Comparison of ENCODE assay signal across 29 mouse cellular contexts in the genomic region with DNA sequence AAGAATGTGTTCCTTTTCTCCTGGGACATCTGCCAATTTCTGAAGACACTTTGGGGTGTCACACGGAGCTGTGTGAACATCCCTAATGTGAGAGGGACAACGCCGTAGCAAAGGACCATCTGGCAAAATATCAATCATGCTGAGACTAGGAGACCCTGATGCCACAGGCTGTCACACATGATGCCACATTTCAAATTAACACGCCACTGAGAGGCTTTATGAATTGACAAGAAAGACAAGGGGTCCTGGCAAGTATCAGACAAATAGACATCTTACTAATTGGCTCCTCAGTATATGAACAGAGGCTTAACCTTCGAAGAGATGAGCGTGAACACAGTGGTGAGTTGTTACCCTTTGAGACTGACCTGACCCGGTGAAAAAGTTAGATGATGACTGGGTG. TPM values are rescaled to one million over a fixed set of nuclear protein-coding genes. Genes with fewer than 3 reads are reported as not detected.
A peak's percentile ranks its signal among the peaks of the same experiment; 100 is the strongest.
DNase-seq lines count a peak whose midpoint lies in the region; ATAC-seq lines count a peak whose summit lies in the region.
"Had no signal": no experiment of that assay in that cellular context is flagged by ENCODE, and none has a peak within 500 bp of the region (broad histone marks: within the 10 kb centered on the region; RNA-seq: fewer than 3 reads in every experiment).

No protein-coding gene starts in this region.

- H3K27me3 ChIP-seq in midbrain, embryonic 11.5 days (ENCODE audit: control insufficient read depth, insufficient read depth, low read length) = no peaks in the 10 kb centered on the region
- no peaks in the 10 kb centered on the region for H3K27me3 ChIP-seq in midbrain, embryonic 16.5 days (ENCODE audit: control insufficient read depth, insufficient read depth, low read depth, low read length)
- 0 out of 2 replicates have a peak, but pooled peaks cover 7% of the 10 kb centered on the region for H3K27me3 ChIP-seq in hindbrain, embryonic 13.5 days
- H3K27me3 ChIP-seq: embryonic facial prominence, embryonic 15.5 days; heart, embryonic 15.5 days; limb, embryonic 13.5 days; liver, embryonic 12.5 days; midbrain, embryonic 13.5 days had no signal

- H3K4me1 ChIP-seq in midbrain, embryonic 11.5 days (ENCODE audit: control insufficient read depth, insufficient read depth, low read length) = no peaks in the 10 kb centered on the region
- H3K4me1 ChIP-seq in midbrain, embryonic 16.5 days (ENCODE audit: control insufficient read depth, insufficient read depth, low read length) = no peaks in the 10 kb centered on the region
- no peaks in the 10 kb centered on the region for H3K4me1 ChIP-seq in hindbrain, embryonic 13.5 days (replicated peaks)
- H3K4me1 ChIP-seq: embryonic facial prominence, embryonic 15.5 days; heart, embryonic 15.5 days; limb, embryonic 13.5 days; liver, embryonic 12.5 days; midbrain, embryonic 13.5 days had no signal

- H3K27ac ChIP-seq in midbrain, embryonic 11.5 days (ENCODE audit: low read depth, low read length) = no peak overlapping the region
- no peak overlapping the region for H3K27ac ChIP-seq in midbrain, embryonic 16.5 days (ENCODE audit: low read length)
- H3K27ac ChIP-seq in hindbrain, embryonic 13.5 days = no peak overlapping the region
- H3K27ac ChIP-seq: embryonic facial prominence, embryonic 15.5 days; heart, embryonic 15.5 days; kidney, postnatal 0 days; limb, embryonic 13.5 days; liver, embryonic 12.5 days; midbrain, embryonic 13.5 days had no signal

- no peaks in the 10 kb centered on the region for H3K9me3 ChIP-seq in midbrain, embryonic 11.5 days (ENCODE audit: control insufficient read depth, low read length)
- 0 out of 2 replicates have a peak, but pooled peaks cover 2% of the 10 kb centered on the region for H3K9me3 ChIP-seq in midbrain, embryonic 16.5 days (replicated peaks; ENCODE audit: control insufficient read depth, low read length, poor library complexity, severe bottlenecking)
- H3K9me3 ChIP-seq in hindbrain, embryonic 13.5 days = no peaks in the 10 kb centered on the region
- H3K9me3 ChIP-seq: embryonic facial prominence, embryonic 15.5 days; heart, embryonic 15.5 days; limb, embryonic 13.5 days; liver, embryonic 12.5 days; midbrain, embryonic 13.5 days had no signal

- H3K36me3 ChIP-seq in midbrain, embryonic 11.5 days (ENCODE audit: control insufficient read depth, insufficient read depth, low read length) = no peaks in the 10 kb centered on the region
- no peaks in the 10 kb centered on the region for H3K36me3 ChIP-seq in midbrain, embryonic 16.5 days (ENCODE audit: control insufficient read depth, insufficient read depth, low read length)
- no peaks in the 10 kb centered on the region for H3K36me3 ChIP-seq in hindbrain, embryonic 13.5 days
- H3K36me3 ChIP-seq: embryonic facial prominence, embryonic 15.5 days; heart, embryonic 15.5 days; limb, embryonic 13.5 days; liver, embryonic 12.5 days; midbrain, embryonic 13.5 days had no signal

- no peak overlapping the region for H3K4me3 ChIP-seq in midbrain, embryonic 11.5 days (ENCODE audit: low read depth, low read length)
- no peak overlapping the region for H3K4me3 ChIP-seq in midbrain, embryonic 16.5 days (ENCODE audit: low read depth, low read length)
- no peak overlapping the region for H3K4me3 ChIP-seq in hindbrain, embryonic 13.5 days
- H3K4me3 ChIP-seq: embryonic facial prominence, embryonic 15.5 days; heart, embryonic 15.5 days; limb, embryonic 13.5 days; liver, embryonic 12.5 days; midbrain, embryonic 13.5 days; myocyte had no signal

- DNase-seq in cerebellum, postnatal 10 days = peak; percentile 32 to 51
- no peak for DNase-seq in cerebellum, adult 18-20 months
- peak; percentile 74 for DNase-seq in midbrain, embryonic 11.5 days (ENCODE audit: low spot score, missing footprints)
- peak; percentile 49 for DNase-seq in retina, postnatal 1 day
- DNase-seq in ovary, adult 18-20 months (ENCODE audit: low spot score) = no peak
- DNase-seq in kidney, postnatal 36 days = no peak
- DNase-seq: adrenal gland, adult 8-10 months; cerebellum, adult 2 months; cerebellum, postnatal 36 days; gastrocnemius, postnatal 36 days; heart, postnatal 36 days; kidney, adult 18-20 months; layer of hippocampus, postnatal 36 days; lung, adult 18-20 months; lung, postnatal 10 days; spleen, adult 18-20 months had no signal

- 85% methylated on average over 7 of the region's 7 CpGs for WGBS in midbrain, embryonic 11.5 days
- WGBS in midbrain, embryonic 16.5 days = 63% methylated on average over 7 of the region's 7 CpGs
- 51% methylated on average over 7 of the region's 7 CpGs for WGBS in hindbrain, embryonic 13.5 days

- H3K4me2 ChIP-seq in midbrain, embryonic 11.5 days = no peak overlapping the region
- H3K4me2 ChIP-seq in midbrain, embryonic 16.5 days (ENCODE audit: low read length) = no peak overlapping the region
- H3K4me2 ChIP-seq in hindbrain, embryonic 13.5 days = no peak overlapping the region
- H3K4me2 ChIP-seq: embryonic facial prominence, embryonic 15.5 days; heart, embryonic 15.5 days; limb, embryonic 13.5 days; liver, embryonic 12.5 days; midbrain, embryonic 13.5 days had no signal

- H3K9ac ChIP-seq in midbrain, embryonic 11.5 days (ENCODE audit: low read length) = no peak overlapping the region
- H3K9ac ChIP-seq in midbrain, embryonic 16.5 days (ENCODE audit: low read depth, low read length) = no peak overlapping the region
- no peak overlapping the region for H3K9ac ChIP-seq in hindbrain, embryonic 13.5 days
- H3K9ac ChIP-seq: embryonic facial prominence, embryonic 15.5 days; heart, embryonic 15.5 days; limb, embryonic 13.5 days; liver, embryonic 12.5 days; midbrain, embryonic 13.5 days had no signal

- ATAC-seq in midbrain, embryonic 11.5 days (ENCODE audit: low FRiP score) = no peak
- ATAC-seq in midbrain, embryonic 16.5 days = no peak
- ATAC-seq in hindbrain, embryonic 13.5 days (ENCODE audit: low FRiP score) = 0 out of 2 replicates have a peak, but pooled peaks have one; percentile 61
- ATAC-seq: activated CD4-positive, CD25-positive, alpha-beta regulatory T cell, adult 4 months; inflammation-experienced regulatory T-cells, adult 6 months; liver, embryonic 12.5 days; midbrain, embryonic 13.5 days had no signal

RNA-seq across cellular contexts. Expression of a gene that starts 2.6 kb away (rescaled TPM):
- not detected in 2 replicates for polyA plus RNA-seq in midbrain, embryonic 11.5 days (2014; fragmentation: Nextera tagmentation; extraction: Ambion mirVana)
- polyA plus RNA-seq in midbrain, embryonic 16.5 days (2015; fragmentation: Nextera tagmentation; extraction: Ambion mirVana) = not detected in 2 replicates
- not detected in 2 replicates for polyA plus RNA-seq in hindbrain, embryonic 13.5 days (2015; fragmentation: Nextera tagmentation; extraction: Ambion mirVana)
- polyA plus RNA-seq: activated CD4-positive, CD25-positive, alpha-beta regulatory T cell, adult 4 months; cerebellum, adult 2 months; embryonic facial prominence, embryonic 15.5 days; heart, embryonic 15.5 days; inflammation-experienced regulatory T-cells, adult 6 months; kidney, postnatal 0 days; limb, embryonic 13.5 days; liver, embryonic 12.5 days; midbrain, embryonic 13.5 days; myocyte; neural tube, embryonic 14.5 days; urinary bladder, adult 2 months had no signal

RNA-seq across cellular contexts. Expression of a gene that starts 43.5 kb away (rescaled TPM):
- polyA plus RNA-seq in midbrain, embryonic 11.5 days (2014; fragmentation: Nextera tagmentation; extraction: Ambion mirVana) = not detected in 2 replicates
- polyA plus RNA-seq in midbrain, embryonic 16.5 days (2015; fragmentation: Nextera tagmentation; extraction: Ambion mirVana) = not detected in 2 replicates
- polyA plus RNA-seq in hindbrain, embryonic 13.5 days (2015; fragmentation: Nextera tagmentation; extraction: Ambion mirVana) = not detected in 2 replicates
- polyA plus RNA-seq: activated CD4-positive, CD25-positive, alpha-beta regulatory T cell, adult 4 months; cerebellum, adult 2 months; embryonic facial prominence, embryonic 15.5 days; heart, embryonic 15.5 days; inflammation-experienced regulatory T-cells, adult 6 months; kidney, postnatal 0 days; limb, embryonic 13.5 days; liver, embryonic 12.5 days; midbrain, embryonic 13.5 days; myocyte; neural tube, embryonic 14.5 days; urinary bladder, adult 2 months had no signal

Comparison
In these comparisons a context has a peak if more than half of its experiments do, and no peak if none do; other contexts are left out.
1. DNase-seq: peak in cerebellum, postnatal 10 days (2 of 2), midbrain, embryonic 11.5 days (single experiment) and retina, postnatal 1 day (single experiment); none in cerebellum, adult 18-20 months (0 of 2), ovary, adult 18-20 months (single experiment) and kidney, postnatal 36 days (0 of 2).